Mouse (Mus musculus) intestine, embryonic 16.5 days (tissue): ENCODE data around the gene Bmper. TPM values are rescaled to one million over a fixed set of nuclear protein-coding genes. Genes with fewer than 3 reads are reported as not detected.

Source experiments
- ATAC-seq: fragments of 200-750 bp; cut with Nextera tagmentation; 2 replicates; pipeline ENCODE4 v1.8.0; 2017; ENCODE audit warnings: moderate TSS enrichment, moderate library complexity
- H3K27ac ChIP-seq: fragments of 300-500 bp; sonication (generic); 2 replicates; pipeline ENCODE4 v1.5.1; 2014; ENCODE audit warnings: mild to moderate bottlenecking, low read length
- H3K27me3 ChIP-seq: fragments of 300-500 bp; sonication (generic); replicated peaks from 2 replicates; pipeline ENCODE4 v1.6.1; 2014; ENCODE audit warnings: low read length, control low read depth, mixed read lengths; ENCODE audit not compliant: control insufficient read depth, insufficient read depth
- H3K36me3 ChIP-seq: fragments of 300-500 bp; sonication (generic); 2 replicates; pipeline ENCODE4 v1.6.1; 2014; ENCODE audit warnings: low read length, control low read depth; ENCODE audit not compliant: control insufficient read depth, insufficient read depth
- H3K4me1 ChIP-seq: fragments of 300-500 bp; sonication (generic); 2 replicates; pipeline ENCODE4 v1.6.1; 2014; ENCODE audit warnings: low read length, control low read depth, mixed read lengths; ENCODE audit not compliant: control insufficient read depth, insufficient read depth
- H3K4me2 ChIP-seq: fragments of 300-500 bp; sonication (generic); 2 replicates; pipeline ENCODE4 v1.6.1; 2014; ENCODE audit warnings: low read depth, low read length, control low read depth
- H3K4me3 ChIP-seq: fragments of 300-500 bp; sonication (generic); 2 replicates; pipeline ENCODE4 v1.5.1; 2014; ENCODE audit warnings: mild to moderate bottlenecking, low read length
- H3K9ac ChIP-seq: fragments of 300-500 bp; sonication (generic); 2 replicates; pipeline ENCODE4 v1.6.1; 2014; ENCODE audit warnings: low read depth, low read length
- H3K9me3 ChIP-seq: fragments of 300-500 bp; sonication (generic); 2 replicates; pipeline ENCODE4 v1.6.1; 2016; ENCODE audit warnings: low read length, control low read depth; ENCODE audit not compliant: control insufficient read depth
- WGBS: fragments of 180-500 bp; shearing (Covaris S2); extraction: QIAGEN DNeasy Blood & Tissue Kit; methylation state at CpG from one replicate; pipeline ENCODE4 v1.1.7; 2014; 5-methylcytosine and 5-hydroxymethylcytosine counted together
- polyA plus RNA-seq: library from polyadenylated mRNA; unstranded; fragments of >200 nt; fragmentation: Nextera tagmentation; extraction: Ambion mirVana; gene quantifications from 2 replicates; pipeline ENCODE4 v1.2.1, GENCODE M21; 2015

Bmper gene
- polyA plus RNA-seq, 1 experiment from 2014 or later, result 8.3 TPM

- no peak overlapping the region for H3K4me2 ChIP-seq
- no peak overlapping the region for H3K4me3 ChIP-seq
- H3K9me3 ChIP-seq, result no peaks in the 10 kb centered on the region
- H3K36me3 ChIP-seq, result no peaks in the 10 kb centered on the region
- H3K27me3 ChIP-seq, result no peaks in the 10 kb centered on the region
- H3K4me1 ChIP-seq, result no peaks in the 10 kb centered on the region; the same call in 1 of the 2 replicates
- H3K9ac ChIP-seq, result no peak overlapping the region
- WGBS, result 42% methylated on average over 4 of the region's 4 CpGs
- ATAC-seq, result no peak
- no peak overlapping the region for H3K27ac ChIP-seq
These were observed 152.0 kb downstream of the Bmper start for GRCm38 (mm10) chr9:23374789-23375460.

GRCm38 (mm10) chr9:23377831-23378730 is 155.2 kb downstream of the Bmper start:
- Histone ChIP-seq H3K4me3 (no peak overlapping the region), H3K9ac (no peak overlapping the region), H3K27me3 (no peaks in the 10 kb centered on the region), H3K4me1 (no peaks in the 10 kb centered on the region; the same call in 1 of the 2 replicates), H3K9me3 (no peaks in the 10 kb centered on the region), H3K36me3 (no peaks in the 10 kb centered on the region), H3K4me2 (no peak overlapping the region), H3K27ac (no peak overlapping the region)
- WGBS, result 54% methylated on average over 5 of the region's 5 CpGs
- ATAC-seq, result no peak

- Histone ChIP-seq H3K4me2 (no peak overlapping the region), H3K9ac (no peak overlapping the region), H3K27me3 (no peaks in the 10 kb centered on the region), H3K4me1 (no peaks in the 10 kb centered on the region; the same call in 1 of the 2 replicates), H3K27ac (no peak overlapping the region), H3K4me3 (no peak overlapping the region), H3K9me3 (no peaks in the 10 kb centered on the region), H3K36me3 (no peaks in the 10 kb centered on the region)
- 45% methylated on average over 6 of the region's 6 CpGs for WGBS
- ATAC-seq, result no peak
These were observed 155.9 kb downstream of the Bmper start for GRCm38 (mm10) chr9:23378731-23379170.

GRCm38 (mm10) chr9:23380171-23380835 is 157.4 kb downstream of the Bmper start:
- Histone ChIP-seq H3K36me3 (no peaks in the 10 kb centered on the region), H3K9me3 (no peaks in the 10 kb centered on the region), H3K4me1 (peaks cover 4% of the 10 kb centered on the region; the same call in 1 of the 2 replicates), H3K9ac (no peak overlapping the region), H3K4me3 (no peak overlapping the region), H3K4me2 (no peak overlapping the region), H3K27me3 (no peaks in the 10 kb centered on the region), H3K27ac (no peak overlapping the region)
- ATAC-seq, result no peak
- WGBS, result 70% methylated on average over 5 of the region's 5 CpGs

- H3K36me3 ChIP-seq, result no peaks in the 10 kb centered on the region
- peaks cover 4% of the 10 kb centered on the region; the same call in 1 of the 2 replicates for H3K4me1 ChIP-seq
- no peak overlapping the region for H3K4me3 ChIP-seq
- no peaks in the 10 kb centered on the region for H3K9me3 ChIP-seq
- 61% methylated on average over 8 of the region's 8 CpGs for WGBS
- H3K27ac ChIP-seq, result no peak overlapping the region
- no peak overlapping the region for H3K9ac ChIP-seq
- ATAC-seq, result no peak
- no peaks in the 10 kb centered on the region for H3K27me3 ChIP-seq
- no peak overlapping the region for H3K4me2 ChIP-seq
These were observed 160.4 kb downstream of the Bmper start for GRCm38 (mm10) chr9:23383291-23383690.

GRCm38 (mm10) chr9:23383837-23384236 is 161.0 kb downstream of the Bmper start:
- 83% methylated on average over 1 of the region's 1 CpGs for WGBS

GRCm38 (mm10) chr9:23384880-23385279 is 162.0 kb downstream of the Bmper start:
- ATAC-seq, result peak; percentile 36; the same call in 1 of the 2 replicates
- no peak overlapping the region for H3K4me3 ChIP-seq
- WGBS, result 45% methylated on average over 3 of the region's 3 CpGs
- 0 out of 2 replicates have a peak, but pooled peaks cover 4% of the 10 kb centered on the region for H3K4me1 ChIP-seq
- no peak overlapping the region for H3K27ac ChIP-seq
- H3K4me2 ChIP-seq, result no peak overlapping the region
- H3K9ac ChIP-seq, result no peak overlapping the region
- H3K36me3 ChIP-seq, result no peaks in the 10 kb centered on the region
- H3K27me3 ChIP-seq, result no peaks in the 10 kb centered on the region
- no peaks in the 10 kb centered on the region for H3K9me3 ChIP-seq

More at GRCm38 (mm10) chr9:23383837-23384236, 161.0 kb downstream of the Bmper start:
- H3K27ac ChIP-seq, result no peak overlapping the region
- H3K36me3 ChIP-seq, result no peaks in the 10 kb centered on the region
- H3K4me2 ChIP-seq, result no peak overlapping the region
- peaks cover 4% of the 10 kb centered on the region; the same call in 1 of the 2 replicates for H3K4me1 ChIP-seq
- no peak for ATAC-seq
- no peak overlapping the region for H3K4me3 ChIP-seq
- no peaks in the 10 kb centered on the region for H3K27me3 ChIP-seq
- no peaks in the 10 kb centered on the region for H3K9me3 ChIP-seq
- no peak overlapping the region for H3K9ac ChIP-seq

- H3K4me3 ChIP-seq, result no peak overlapping the region
- H3K27ac ChIP-seq, result no peak overlapping the region
These were observed 163.3 kb downstream of the Bmper start for GRCm38 (mm10) chr9:23386201-23386600.

GRCm38 (mm10) chr9:23390118-23390517 is 167.2 kb downstream of the Bmper start:
- H3K9me3 ChIP-seq, result no peaks in the 10 kb centered on the region
- no peak overlapping the region for H3K4me3 ChIP-seq
- WGBS, result 65% methylated on average over 3 of the region's 3 CpGs
- no peak for ATAC-seq
- no peak overlapping the region for H3K27ac ChIP-seq
- H3K4me1 ChIP-seq, result 0 out of 2 replicates have a peak, but pooled peaks cover under 1% of the 10 kb centered on the region
- H3K9ac ChIP-seq, result no peak overlapping the region
- no peaks in the 10 kb centered on the region for H3K27me3 ChIP-seq
- H3K36me3 ChIP-seq, result no peaks in the 10 kb centered on the region
- no peak overlapping the region for H3K4me2 ChIP-seq

More at GRCm38 (mm10) chr9:23386201-23386600, 163.3 kb downstream of the Bmper start:
- no peak for ATAC-seq
- WGBS, result 58% methylated on average over 3 of the region's 3 CpGs
- Histone ChIP-seq H3K4me2 (no peak overlapping the region), H3K36me3 (no peaks in the 10 kb centered on the region), H3K9ac (no peak overlapping the region), H3K27me3 (no peaks in the 10 kb centered on the region), H3K9me3 (no peaks in the 10 kb centered on the region), H3K4me1 (0 out of 2 replicates have a peak, but pooled peaks cover 4% of the 10 kb centered on the region)
